Mouse (Mus musculus): ENCODE measurements around the gene Abcb7. TPM values are rescaled to one million over a fixed set of nuclear protein-coding genes. Genes with fewer than 3 reads are reported as not detected.

Abcb7 gene
- total and polyA plus RNA-seq, 3 experiments, result 19.2 to 30.2 (median 21.5) TPM

GRCm38 (mm10) chrX:104256561-104256960 lies 157.1 kb downstream of the Abcb7 start:
- dilution Hi-C loops (cut with MboI; ENCODE audit: extremely low pct_ligation_motif_present, extremely low pct_unique_long_range_greater_than_20kb, low sequenced_read_pairs), result no loop called here
- Histone ChIP-seq H3K4me3 (replicated peaks in 1 of 3; ENCODE audit: low read depth in 2 of 3, low read length in 2 of 3, poor library complexity in 1 of 3) (no peak overlapping the region), H3K4me1 (ENCODE audit: control insufficient read depth in 1 of 2, insufficient read depth in 2 of 2) (no peaks in the 10 kb centered on the region), H3K36me3 (replicated peaks in 1 of 2; ENCODE audit: control insufficient read depth in 1 of 2, insufficient read depth in 1 of 2, low read length in 1 of 2) (no peaks in the 10 kb centered on the region), H3K27me3 (replicated peaks) (no peaks in the 10 kb centered on the region), H3K27ac (ENCODE audit: insufficient read depth, low read depth) (no peak overlapping the region), H3K79me2 (replicated peaks; ENCODE audit: control insufficient read depth, extremely low read depth, insufficient read depth, poor library complexity, severe bottlenecking) (no peaks in the 10 kb centered on the region), H3K4me2 (ENCODE audit: insufficient read depth, low read depth, poor library complexity, severe bottlenecking) (no peak overlapping the region), H3K9ac (ENCODE audit: insufficient read depth, low read depth) (no peak overlapping the region), H3K9me3 (replicated peaks; ENCODE audit: low read length) (no peaks in the 10 kb centered on the region)
- no peak for TF ChIP-seq ZC3H11A (IDR thresholded peaks at IDR 0.05; ENCODE audit: low read depth, low read length)
- no peak for TF ChIP-seq EP300 (IDR thresholded peaks at IDR 0.05; ENCODE audit: low read length)
- no peak for TF ChIP-seq POLR2AphosphoS2 (IDR thresholded peaks at IDR 0.05; ENCODE audit: low read depth, low read length)
- no peak for TF ChIP-seq PAX5 (IDR thresholded peaks at IDR 0.05; ENCODE audit: low read length)
- no peak for TF ChIP-seq TCF12 (IDR thresholded peaks at IDR 0.05; ENCODE audit: low read depth, low read length)
- no peak for TF ChIP-seq JUN (IDR thresholded peaks at IDR 0.05; ENCODE audit: insufficient read depth, low read depth, low read length)
- no peak for TF ChIP-seq USF1 (IDR thresholded peaks at IDR 0.05; ENCODE audit: low read depth, low read length)
- TF ChIP-seq NELFE (IDR thresholded peaks at IDR 0.05; ENCODE audit: low read depth, low read length), result no peak
- no peak for TF ChIP-seq MAFK (IDR thresholded peaks at IDR 0.05; ENCODE audit: insufficient replicate concordance, low read length)
- TF ChIP-seq KAT2A (IDR thresholded peaks at IDR 0.05; ENCODE audit: insufficient replicate concordance, low read length), result no peak
- TF ChIP-seq NRF1 (IDR thresholded peaks at IDR 0.05; ENCODE audit: low read depth, low read length), result no peak
- no peak for TF ChIP-seq E2F4 (IDR thresholded peaks at IDR 0.05; ENCODE audit: insufficient replicate concordance, low read depth, low read length)
- TF ChIP-seq ELF1 (IDR thresholded peaks at IDR 0.05; ENCODE audit: low read depth, low read length), result no peak
- TF ChIP-seq MAX (IDR thresholded peaks at IDR 0.05; ENCODE audit: low read length), result no peak
- TF ChIP-seq SIN3A (IDR thresholded peaks at IDR 0.05; ENCODE audit: low read length), result no peak
- TF ChIP-seq RCOR1 (conservative IDR thresholded peaks at IDR 0.05; ENCODE audit: low read depth, low read length), result no peak
- no peak for TF ChIP-seq RAD21 (IDR thresholded peaks at IDR 0.05; ENCODE audit: low read depth, low read length)
- no peak for TF ChIP-seq SMC3 (IDR thresholded peaks at IDR 0.05; ENCODE audit: low read depth, low read length)
- TF ChIP-seq CHD1 (IDR thresholded peaks at IDR 0.05; ENCODE audit: low read depth, low read length), result no peak
- DNase-seq (ENCODE audit: extremely low read depth), result no peak
- in situ Hi-C loops (cut with MboI; ENCODE audit: low pct_ligation_motif_present, low pct_unique_long_range_greater_than_20kb, low sequenced_read_pairs), result no loop called here

Other genes with a start within 250 kb of the Abcb7 start
- not detected in 2 replicates for gene Nexmif, start 212.7 kb downstream of the Abcb7 start, total RNA-seq (2012; rRNA removed)
- not detected in 2 replicates for gene Nexmif, start 212.7 kb downstream of the Abcb7 start, total RNA-seq (2014; rRNA removed)
- not detected in 2 replicates for gene Nexmif, start 212.7 kb downstream of the Abcb7 start, polyA plus RNA-seq (2012; ENCODE audit: insufficient read length, low read depth)
- gene Uprt, start 69.0 kb upstream of the Abcb7 start, total RNA-seq (2012; rRNA removed), result 10.6 and 10.9 TPM in 2 replicates
- gene Uprt, start 69.0 kb upstream of the Abcb7 start, total RNA-seq (2014; rRNA removed), result 5.3 and 6.4 TPM in 2 replicates
- 6.5 TPM in 2 replicates for gene Uprt, start 69.0 kb upstream of the Abcb7 start, polyA plus RNA-seq (2012; ENCODE audit: insufficient read length, low read depth)

All from CH12.LX (cell line).